Comparison of ENCODE assay signal across 7 mouse cellular contexts in genomic region chr3:36552406-36553047, GRCm38 (mm10). TPM values are rescaled to one million over a fixed set of nuclear protein-coding genes. Genes with fewer than 3 reads are reported as not detected.
A peak's percentile ranks its signal among the peaks of the same experiment; 100 is the strongest.
DNase-seq lines count a peak whose midpoint lies in the region; ATAC-seq lines count a peak whose summit lies in the region.

Gene Exosc9 (plus strand): TSS chr3:36552606.

- H3K27ac ChIP-seq in limb, embryonic 10.5 days: peak within 1 kb of the TSS; percentile 80
- peak within 1 kb of the TSS; percentile 79 for H3K27ac ChIP-seq in midbrain, embryonic 13.5 days

- H3K9me3 ChIP-seq in limb, embryonic 10.5 days (replicated peaks): no peaks in the 10 kb centered on the region
- H3K9me3 ChIP-seq in midbrain, embryonic 13.5 days: no peaks in the 10 kb centered on the region

- peaks cover 39% of the 10 kb centered on the region for H3K36me3 ChIP-seq in limb, embryonic 10.5 days
- peaks cover 34% of the 10 kb centered on the region for H3K36me3 ChIP-seq in midbrain, embryonic 13.5 days

- DNase-seq in adrenal gland, adult 8-10 months: peak; percentile 91
- DNase-seq in embryo, embryonic 9.5 days (ENCODE audit: extremely low spot score): peak; percentile 97
- peak; percentile 36 for DNase-seq in gonadal fat pad, adult 2 months (ENCODE audit: low read depth)
- DNase-seq in kidney, adult 11 months: peak; percentile 90
- peak; percentile 98 for DNase-seq in limb, embryonic 10.5 days (ENCODE audit: low spot score)
- peak; percentile 81 for DNase-seq in spleen, adult 12 weeks (ENCODE audit: low spot score)

- peak within 1 kb of the TSS; percentile 73 for H3K4me3 ChIP-seq in limb, embryonic 10.5 days
- H3K4me3 ChIP-seq in midbrain, embryonic 13.5 days (replicated peaks): peak within 1 kb of the TSS; percentile 69

- ATAC-seq in midbrain, embryonic 13.5 days: peak; percentile 98

- no peaks in the 10 kb centered on the region for H3K27me3 ChIP-seq in limb, embryonic 10.5 days (ENCODE audit: low read depth, poor library complexity, severe bottlenecking)
- no peaks in the 10 kb centered on the region for H3K27me3 ChIP-seq in midbrain, embryonic 13.5 days

- under 1% methylated on average over 39 of the region's 39 CpGs for WGBS in limb, embryonic 10.5 days
- under 1% methylated on average over 39 of the region's 39 CpGs for WGBS in midbrain, embryonic 13.5 days

- H3K9ac ChIP-seq in midbrain, embryonic 13.5 days (replicated peaks): peak within 1 kb of the TSS; percentile 78

- H3K4me2 ChIP-seq in midbrain, embryonic 13.5 days (replicated peaks): peak within 1 kb of the TSS; percentile 65

- H3K4me1 ChIP-seq in limb, embryonic 10.5 days: peaks cover 14% of the 10 kb centered on the region
- H3K4me1 ChIP-seq in midbrain, embryonic 13.5 days (replicated peaks): peaks cover 20% of the 10 kb centered on the region

RNA-seq across cellular contexts. Expression of gene Exosc9, which starts in this region (rescaled TPM):
- total RNA-seq in adrenal gland, adult 8-10 months (2022): 10 to 100 TPM; 33.0 to 36.6 (median 35.7) TPM
- polyA plus RNA-seq in gonadal fat pad, adult 2 months (2012; rRNA removed): 9.9 and 15.3 TPM in 2 replicates
- polyA plus RNA-seq in limb, embryonic 10.5 days (2016; fragmentation: Nextera tagmentation; extraction: Ambion mirVana): 93.1 and 98.5 TPM in 2 replicates
- 93.0 and 98.3 TPM in 2 replicates for polyA plus RNA-seq in midbrain, embryonic 13.5 days (2015; fragmentation: Nextera tagmentation; extraction: Ambion mirVana)

Comparison
In these comparisons a context has a peak if more than half of its experiments do, and no peak if none do; other contexts are left out.
1. Peak in every context shown above with its lines: DNase-seq, ATAC-seq, H3K4me3 ChIP-seq and H3K27ac ChIP-seq.
2. DNase-seq: peak in every context shown above with its lines; median percentile 98 in limb, embryonic 10.5 days; 97 in embryo, embryonic 9.5 days; 91 in adrenal gland, adult 8-10 months; 90 in kidney, adult 11 months; 81 in spleen, adult 12 weeks; 36 in gonadal fat pad, adult 2 months.